ENCODE assay signal across 7 mouse cellular contexts in the genomic region with DNA sequence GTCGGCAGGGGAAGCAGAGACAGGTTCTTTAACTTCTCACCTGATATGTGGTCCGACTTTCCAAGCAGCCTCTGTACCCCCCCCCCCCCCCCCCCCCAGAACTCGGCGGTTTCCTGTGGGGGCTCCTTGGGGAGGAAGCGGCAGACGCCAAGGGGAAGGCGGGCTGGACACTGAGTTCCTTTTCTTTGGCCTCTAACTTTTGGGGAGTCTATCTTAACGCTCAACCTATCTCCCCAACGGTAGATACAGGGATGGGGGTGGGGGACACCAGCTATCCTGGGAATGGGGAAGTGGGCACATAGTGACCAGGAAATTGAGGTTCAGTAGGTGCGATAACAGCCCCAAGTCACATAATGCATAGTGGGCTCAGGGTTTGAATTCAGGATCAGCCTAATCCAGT. TPM values are rescaled to one million over a fixed set of nuclear protein-coding genes. Genes with fewer than 3 reads are reported as not detected.
A peak's percentile ranks its signal among the peaks of the same experiment; 100 is the strongest.
DNase-seq lines count a peak whose midpoint lies in the region; ATAC-seq and TF ChIP-seq lines count a peak whose summit lies in the region.

No protein-coding gene starts in this region.

- H3K4me1 ChIP-seq in lung, postnatal 0 days (ENCODE audit: insufficient read depth, low read depth, low read length), result peaks cover 32% of the 10 kb centered on the region; the same call in 1 of the 2 replicates
- H3K4me1 ChIP-seq in forebrain, embryonic 12.5 days, result peaks cover 15% of the 10 kb centered on the region
- H3K4me1 ChIP-seq in liver, embryonic 12.5 days, result peaks cover 30% of the 10 kb centered on the region; the same call in 1 of the 2 replicates
- peaks cover 31% of the 10 kb centered on the region for H3K4me1 ChIP-seq in stomach, embryonic 16.5 days (ENCODE audit: control insufficient read depth, insufficient read depth, low read length)

- ATAC-seq in lung, postnatal 0 days, result 0 out of 2 replicates have a peak, but pooled peaks have one; percentile 2
- ATAC-seq in forebrain, embryonic 12.5 days (ENCODE audit: low FRiP score), result no peak
- no peak for ATAC-seq in liver, embryonic 12.5 days
- ATAC-seq in stomach, embryonic 16.5 days (ENCODE audit: insufficient read depth, low FRiP score), result no peak

- no peaks in the 10 kb centered on the region for H3K27me3 ChIP-seq in lung, postnatal 0 days (replicated peaks; ENCODE audit: insufficient read depth, low read length)
- H3K27me3 ChIP-seq in forebrain, embryonic 12.5 days, result peaks cover 34% of the 10 kb centered on the region; the same call in 1 of the 2 replicates
- peaks cover 26% of the 10 kb centered on the region for H3K27me3 ChIP-seq in liver, embryonic 12.5 days (replicated peaks)
- H3K27me3 ChIP-seq in stomach, embryonic 16.5 days (ENCODE audit: control insufficient read depth, insufficient read depth, low read length), result 0 out of 2 replicates have a peak, but pooled peaks cover 5% of the 10 kb centered on the region

- H3K4me3 ChIP-seq in lung, postnatal 0 days (ENCODE audit: low read depth, low read length), result peak overlapping the region; percentile 55
- peak overlapping the region; percentile 33 for H3K4me3 ChIP-seq in forebrain, embryonic 12.5 days (replicated peaks)
- H3K4me3 ChIP-seq in liver, embryonic 12.5 days, result peak overlapping the region; percentile 53
- H3K4me3 ChIP-seq in stomach, embryonic 16.5 days (replicated peaks; ENCODE audit: low read length), result peak overlapping the region; percentile 57

- H3K36me3 ChIP-seq in lung, postnatal 0 days (ENCODE audit: insufficient read depth, low read length), result no peaks in the 10 kb centered on the region
- no peaks in the 10 kb centered on the region for H3K36me3 ChIP-seq in forebrain, embryonic 12.5 days (replicated peaks)
- no peaks in the 10 kb centered on the region for H3K36me3 ChIP-seq in liver, embryonic 12.5 days
- H3K36me3 ChIP-seq in stomach, embryonic 16.5 days (ENCODE audit: control insufficient read depth, insufficient read depth, low read length), result no peaks in the 10 kb centered on the region

- H3K27ac ChIP-seq in lung, postnatal 0 days (ENCODE audit: low read length), result peak overlapping the region; percentile 74
- H3K27ac ChIP-seq in forebrain, embryonic 12.5 days, result no peak overlapping the region
- 0 out of 2 replicates have a peak overlapping the region, but pooled peaks have one; percentile 50 for H3K27ac ChIP-seq in liver, embryonic 12.5 days
- no peak overlapping the region for H3K27ac ChIP-seq in stomach, embryonic 16.5 days (ENCODE audit: low read length)

- 11% methylated on average over 8 of the region's 10 CpGs for WGBS in lung, postnatal 0 days
- 55% methylated on average over 8 of the region's 10 CpGs for WGBS in forebrain, embryonic 12.5 days
- WGBS in liver, embryonic 12.5 days (ENCODE audit: insufficient replicate concordance), result 12% methylated on average over 10 of the region's 10 CpGs
- 23% methylated on average over 9 of the region's 10 CpGs for whole genome bisulfite sequencing in stomach, embryonic 16.5 days

- H3K9ac ChIP-seq in lung, postnatal 0 days (replicated peaks; ENCODE audit: low read depth), result peak overlapping the region; percentile 55
- H3K9ac ChIP-seq in forebrain, embryonic 12.5 days, result 0 out of 2 replicates have a peak overlapping the region, but pooled peaks have one; percentile 40
- H3K9ac ChIP-seq in liver, embryonic 12.5 days, result peak overlapping the region; percentile 57
- peak overlapping the region; percentile 78 for H3K9ac ChIP-seq in stomach, embryonic 16.5 days (ENCODE audit: low read length)

- H3K4me2 ChIP-seq in lung, postnatal 0 days (replicated peaks; ENCODE audit: low read depth, low read length), result peak overlapping the region; percentile 89
- peak overlapping the region; percentile 60 for H3K4me2 ChIP-seq in forebrain, embryonic 12.5 days
- peak overlapping the region; percentile 70 for H3K4me2 ChIP-seq in liver, embryonic 12.5 days
- peak overlapping the region; percentile 87 for H3K4me2 ChIP-seq in stomach, embryonic 16.5 days (ENCODE audit: low read depth, low read length)

- no peak for DNase-seq in lung, postnatal 0 days (ENCODE audit: low spot score)
- no peak for DNase-seq in lung, postnatal 25 days (ENCODE audit: low spot score)
- DNase-seq in layer of hippocampus, postnatal 25 days (ENCODE audit: extremely low spot score in 1 of 2, low spot score in 1 of 2), result no peak
- no peak for DNase-seq in urinary bladder, adult 2 months (ENCODE audit: low spot score)

- TF ChIP-seq CTCF in lung, postnatal 0 days (IDR thresholded peaks at IDR 0.05), result no peak

- no peaks in the 10 kb centered on the region for H3K9me3 ChIP-seq in lung, postnatal 0 days (ENCODE audit: low read length)
- no peaks in the 10 kb centered on the region for H3K9me3 ChIP-seq in forebrain, embryonic 12.5 days
- H3K9me3 ChIP-seq in liver, embryonic 12.5 days (replicated peaks), result no peaks in the 10 kb centered on the region
- no peaks in the 10 kb centered on the region for H3K9me3 ChIP-seq in stomach, embryonic 16.5 days (replicated peaks; ENCODE audit: control insufficient read depth, low read length)

- TF ChIP-seq EP300 in lung, postnatal 0 days (IDR thresholded peaks at IDR 0.05), result no peak

RNA-seq across cellular contexts. Expression of a gene that starts 0.7 kb away (rescaled TPM):
- polyA plus RNA-seq in lung, postnatal 0 days (2015; fragmentation: Nextera tagmentation; extraction: Ambion mirVana), result 111 and 116 TPM in 2 replicates
- 2.5 and 3.7 TPM in 2 replicates for polyA plus RNA-seq in forebrain, embryonic 12.5 days (2016; fragmentation: Nextera tagmentation; extraction: Ambion mirVana)
- 21.1 and 21.4 TPM in 2 replicates for polyA plus RNA-seq in liver, embryonic 12.5 days (2016; fragmentation: Nextera tagmentation; extraction: Ambion mirVana)
- polyA plus RNA-seq in stomach, embryonic 16.5 days (2015; fragmentation: Nextera tagmentation; extraction: Ambion mirVana), result 35.1 and 37.5 TPM in 2 replicates
- 10 to 100 TPM; 16.3 to 17.0 TPM for total RNA-seq in layer of hippocampus, postnatal 25 days (2021)
- polyA plus RNA-seq in urinary bladder, adult 2 months (2012; rRNA removed), result 63.0 and 70.3 TPM in 2 replicates

Comparison
In these comparisons a context has a peak if more than half of its experiments do, and no peak if none do; other contexts are left out.
1. H3K27ac ChIP-seq: peak in lung, postnatal 0 days (single experiment) and liver, embryonic 12.5 days (single experiment); none in forebrain, embryonic 12.5 days (single experiment) and stomach, embryonic 16.5 days (single experiment).
2. Peak in every context shown above with its lines, with median percentiles within 50 percentile points of each other: H3K4me2 ChIP-seq, H3K4me3 ChIP-seq and H3K9ac ChIP-seq.